Mouse (Mus musculus): ENCODE results near the gene Arhgap29.

The Arhgap29 gene

GRCm38 (mm10) chr3:121941204-121941745, 11.1 kb upstream of the Arhgap29 start:
- DNase-seq (ENCODE audit: low read depth, low spot score), result no peak

- no peak for DNase-seq (ENCODE audit: low read depth, low spot score)
Observed at GRCm38 (mm10) chr3:121945957-121946356, 6.4 kb upstream of the Arhgap29 start.

DNA sequence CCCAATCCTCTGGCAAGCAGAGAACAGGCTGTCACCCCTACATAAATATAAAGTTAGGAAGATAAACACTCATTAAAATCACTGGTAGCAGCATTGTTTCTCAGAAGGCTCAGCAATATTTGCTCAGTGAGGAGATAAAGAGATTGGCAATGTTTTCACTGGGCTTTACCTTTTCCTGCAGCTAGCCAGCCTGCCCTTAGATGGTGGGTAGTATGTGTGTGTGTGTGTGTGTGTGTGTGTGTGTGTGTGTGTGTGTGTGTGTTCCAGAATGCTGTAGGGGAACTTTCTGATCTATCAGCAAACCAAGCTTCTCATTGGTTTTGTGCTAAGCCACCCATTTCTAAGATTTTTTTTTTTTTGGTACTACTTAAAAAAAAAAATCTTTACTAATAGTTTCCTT, 5.6 kb upstream of the Arhgap29 start:
- DNase-seq (ENCODE audit: low read depth, low spot score), result no peak

DNA sequence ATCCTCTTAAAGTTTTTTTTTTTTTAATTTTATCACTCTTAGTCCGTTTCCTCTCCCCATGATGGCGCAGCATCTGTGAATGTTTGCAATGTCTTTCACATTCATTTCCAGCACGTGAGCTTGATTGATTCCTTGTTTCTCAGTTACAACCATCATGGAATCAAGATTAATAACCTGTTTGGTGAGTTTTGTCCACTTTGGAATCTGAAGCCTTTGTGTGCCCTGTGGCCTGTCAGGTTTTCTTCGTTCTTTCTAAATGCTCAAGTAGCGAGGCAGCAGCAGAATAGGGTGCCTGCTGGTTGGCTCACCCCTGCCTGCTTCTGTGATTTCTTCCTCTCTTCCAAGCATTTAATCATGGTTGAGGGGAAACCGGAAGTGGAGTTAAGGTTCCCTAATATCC, 2.2 kb upstream of the Arhgap29 start:
- no peak for DNase-seq (ENCODE audit: low read depth, low spot score)

GRCm38 (mm10) chr3:121951116-121951515, 1.2 kb upstream of the Arhgap29 start:
- no peak for DNase-seq (ENCODE audit: low read depth, low spot score)

- peak; percentile 67 for DNase-seq (ENCODE audit: low read depth, low spot score)
Observed at GRCm38 (mm10) chr3:121953049-121953432, 700 bp downstream of the Arhgap29 start.

- DNase-seq (ENCODE audit: low read depth, low spot score), result no peak
Observed at GRCm38 (mm10) chr3:121953433-121954161, 1.3 kb downstream of the Arhgap29 start.

GRCm38 (mm10) chr3:121954421-121954820, 2.1 kb downstream of the Arhgap29 start:
- DNase-seq (ENCODE audit: low read depth, low spot score), result no peak

GRCm38 (mm10) chr3:121955527-121955926, 3.2 kb downstream of the Arhgap29 start:
- no peak for DNase-seq (ENCODE audit: low read depth, low spot score)

GRCm38 (mm10) chr3:121956789-121957188, 4.4 kb downstream of the Arhgap29 start:
- no peak for DNase-seq (ENCODE audit: low read depth, low spot score)

GRCm38 (mm10) chr3:121957606-121958344, 5.4 kb downstream of the Arhgap29 start:
- DNase-seq (ENCODE audit: low read depth, low spot score), result peak; percentile 79

DNA sequence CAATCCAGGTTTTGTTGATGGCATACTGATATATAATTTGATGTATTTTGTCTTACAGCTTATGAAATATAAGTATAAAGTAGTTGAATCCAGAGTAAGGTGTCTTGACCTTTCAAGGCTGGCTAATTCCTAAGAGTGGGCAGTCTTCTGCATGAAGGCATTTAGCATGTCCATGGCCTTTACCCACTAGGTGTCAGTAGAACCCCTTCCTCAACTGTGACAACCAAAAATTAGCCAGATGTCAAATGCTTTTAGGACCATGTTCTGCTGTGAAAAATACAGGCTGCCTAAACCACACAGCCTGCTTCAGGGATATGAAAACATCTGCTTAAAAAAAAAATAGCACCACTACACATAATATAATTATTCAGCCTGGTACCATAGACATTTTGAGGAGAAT, 11.8 kb downstream of the Arhgap29 start:
- DNase-seq (ENCODE audit: low read depth, low spot score), result peak; percentile 51

DNA sequence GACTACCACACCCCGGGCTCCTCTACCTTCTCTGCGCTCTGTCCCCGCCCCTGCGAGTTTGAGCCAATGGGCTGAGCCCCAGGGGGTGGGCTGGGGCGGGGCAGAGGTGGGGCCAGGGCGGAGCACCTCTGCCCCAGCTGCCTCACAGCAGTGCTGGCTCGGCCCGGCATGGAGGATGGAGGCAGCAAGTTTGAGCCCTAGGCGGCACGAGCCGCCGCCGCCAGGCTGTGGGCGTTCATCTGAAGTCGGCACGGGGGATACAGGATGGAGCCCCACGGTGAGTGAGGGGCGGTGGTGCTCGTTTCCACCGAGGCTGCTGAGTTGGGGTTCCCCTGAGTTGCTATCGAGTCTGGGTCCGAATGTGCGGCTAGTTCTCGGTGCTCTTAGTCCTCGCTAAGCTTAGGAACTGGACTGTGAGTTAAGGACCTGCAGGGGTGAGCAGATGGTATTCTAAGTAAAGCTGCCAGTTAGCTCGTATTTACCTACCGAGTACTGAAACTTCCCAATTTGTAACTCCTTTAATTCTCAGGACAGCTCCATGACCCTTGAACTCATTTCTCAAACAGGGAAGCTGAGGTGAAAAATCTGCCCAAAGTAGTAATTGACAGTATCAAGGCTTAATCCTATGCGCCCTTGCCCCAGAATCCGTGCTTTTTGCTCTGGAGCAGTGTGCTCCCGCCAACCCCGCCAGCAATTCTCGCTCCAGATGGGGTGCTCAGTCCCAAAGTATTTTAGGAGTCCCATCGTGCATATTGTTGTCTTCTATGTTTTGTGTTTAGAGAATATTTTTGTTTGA, 15.5 kb downstream of the Arhgap29 start:
- DNase-seq (ENCODE audit: low read depth, low spot score), result peak; percentile 88

DNA sequence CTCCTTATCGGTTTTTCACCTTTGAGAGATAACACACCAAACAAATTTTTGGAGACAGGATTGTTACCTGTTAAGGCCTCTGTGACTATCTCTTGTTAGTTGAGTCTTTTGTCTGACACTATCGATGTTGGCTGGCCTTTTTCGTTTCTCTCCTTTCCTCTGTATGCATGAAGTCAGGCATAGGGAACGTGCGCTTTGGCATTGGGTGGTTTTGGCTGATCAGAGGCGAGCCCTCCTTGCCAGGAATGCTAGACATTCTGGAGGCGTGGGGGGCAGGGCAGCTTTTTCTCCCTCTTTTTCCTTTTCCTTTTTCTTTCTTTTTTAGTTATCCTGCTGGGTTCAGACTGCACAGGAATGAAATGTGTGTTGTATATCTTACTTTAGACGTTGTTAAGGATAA, 16.3 kb downstream of the Arhgap29 start:
- peak; percentile 26 for DNase-seq (ENCODE audit: low read depth, low spot score)

- DNase-seq (ENCODE audit: low read depth, low spot score), result no peak
Observed at GRCm38 (mm10) chr3:121969451-121969850, 17.1 kb downstream of the Arhgap29 start.

DNA sequence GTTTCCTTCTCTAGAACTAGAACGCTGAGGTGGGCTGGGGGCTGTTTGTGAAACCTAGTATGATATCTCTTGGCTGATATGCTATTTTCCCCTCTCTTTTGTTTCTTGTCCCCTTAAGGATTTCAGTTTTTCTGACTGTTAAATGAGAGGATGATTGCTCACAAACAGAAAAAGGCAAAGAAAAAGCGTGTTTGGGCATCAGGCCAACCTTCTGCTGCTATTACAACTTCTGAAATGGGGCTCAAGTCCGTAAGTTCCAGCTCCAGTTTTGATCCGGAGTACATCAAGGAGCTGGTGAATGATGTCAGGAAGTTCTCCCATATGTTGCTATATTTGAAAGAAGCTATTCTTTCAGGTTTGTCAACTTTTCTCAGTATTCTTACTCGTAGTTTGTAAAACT, 21.4 kb downstream of the Arhgap29 start:
- peak; percentile 12 for DNase-seq (ENCODE audit: low read depth, low spot score)

DNA sequence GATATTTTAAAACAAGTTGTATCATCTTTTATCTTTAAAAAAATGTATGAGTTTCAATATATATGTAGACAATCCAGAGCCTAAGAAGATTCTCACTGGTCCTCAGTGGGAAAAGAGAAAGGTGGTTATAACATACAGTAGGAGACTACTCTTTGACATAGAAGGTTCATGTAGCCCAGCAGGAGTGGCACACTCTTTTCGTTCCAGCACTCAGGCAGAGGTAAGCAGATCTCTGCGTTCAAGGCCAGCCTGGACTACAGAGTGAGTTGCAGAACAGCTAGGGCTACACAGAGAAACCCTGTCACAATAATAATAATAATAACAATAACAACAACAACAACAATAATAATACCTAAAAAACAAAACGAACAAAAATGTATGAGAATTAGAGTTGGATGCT, 23.0 kb downstream of the Arhgap29 start:
- no peak for DNase-seq (ENCODE audit: low read depth, low spot score)

GRCm38 (mm10) chr3:121981306-121981705, 29.0 kb downstream of the Arhgap29 start:
- DNase-seq (ENCODE audit: low read depth, low spot score), result no peak

DNA sequence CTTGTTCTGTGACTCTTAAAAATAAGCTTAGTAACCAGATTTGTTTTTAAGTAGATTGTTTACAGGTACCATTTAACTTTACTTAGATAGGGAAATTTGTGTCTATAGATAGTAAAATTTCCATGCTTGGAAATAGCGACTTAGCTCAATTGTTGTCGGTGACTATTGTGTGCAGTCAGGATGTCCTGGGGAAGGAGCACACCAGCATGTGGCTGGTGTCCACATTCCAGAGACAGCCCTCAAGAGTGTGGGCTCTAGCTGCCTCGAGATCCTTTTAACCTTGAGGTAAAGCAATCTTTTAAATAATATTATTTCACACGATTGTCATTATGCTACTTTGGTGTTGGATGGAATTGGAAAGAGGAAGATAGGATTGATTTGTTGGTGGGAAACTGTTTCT, 30.1 kb downstream of the Arhgap29 start:
- DNase-seq (ENCODE audit: low read depth, low spot score), result no peak

GRCm38 (mm10) chr3:121995125-121995524, 42.8 kb downstream of the Arhgap29 start:
- no peak for DNase-seq (ENCODE audit: low read depth, low spot score)

- no peak for DNase-seq (ENCODE audit: low read depth, low spot score)
Observed at GRCm38 (mm10) chr3:121999934-122000333, 47.6 kb downstream of the Arhgap29 start.

DNA sequence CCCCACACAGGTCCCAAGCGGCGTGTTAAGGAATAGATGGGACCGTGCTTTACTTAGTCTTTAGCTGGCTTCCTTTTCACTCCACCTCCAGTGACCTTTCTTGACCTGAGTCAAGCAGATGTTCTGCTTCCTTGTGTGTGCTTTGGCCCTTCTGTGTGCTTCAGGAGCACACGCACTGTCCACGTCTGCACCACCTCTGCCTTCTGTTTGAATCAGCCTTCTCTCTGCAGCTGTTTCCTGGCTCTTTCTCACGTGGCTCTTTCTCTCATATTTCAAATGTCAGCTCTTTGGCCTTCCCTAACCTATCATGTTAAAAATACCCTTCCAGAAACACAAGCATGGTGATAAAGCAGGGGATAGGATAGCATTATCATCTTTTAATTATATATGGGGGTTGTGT, 49.2 kb downstream of the Arhgap29 start:
- no peak for DNase-seq (ENCODE audit: low read depth, low spot score)

All from brain, adult 2 months (tissue).